Mouse (Mus musculus) Patski (cell line): ENCODE results near the gene Agbl4. TPM values are rescaled to one million over a fixed set of nuclear protein-coding genes. Genes with fewer than 3 reads are reported as not detected.

Experiments used
- ATAC-seq: fragments of 100-300 bp; one replicate; pipeline ENCODE4 v1.8.0; 2021
- CTCF ChIA-PET: fragments of 350-600 bp; sonication (Branson Sonifier 250); formaldehyde crosslinking; loops from one replicate; lab custom pipeline; 2022; ENCODE audit warnings: inconsistent platforms; lab: Charles Lee
- POLR2A ChIA-PET: fragments of 350-600 bp; sonication (Branson Sonifier 250); formaldehyde crosslinking; loops from one replicate; lab custom pipeline; 2022; ENCODE audit warnings: antibody characterized with exemption, inconsistent platforms; lab: Charles Lee
- DNase-seq: peaks from one replicate; pipeline ENCODE4 v3.0.0-alpha.2; 2011; ENCODE audit warnings: low read depth, low spot score
- H3K27me3 ChIP-seq: fragments of 371-371 bp; one replicate; pipeline ENCODE4 v1.5.1; 2021
- CTCF ChIP-seq: fragments of 100-300 bp; IDR thresholded peaks from one replicate; pipeline ENCODE4 v1.5.1; 2021
- in situ Hi-C: fragments of 300-500 bp; cut with MboI; formaldehyde crosslinking; loops from 3 replicates; pipeline ENCODE4 v1.11.1; 2018; ENCODE audit warnings: low pct_unique_long_range_greater_than_20kb, mixed read lengths
- polyA plus RNA-seq: library from polyadenylated mRNA; unstranded; gene quantifications from one replicate; pipeline ENCODE4 v1.2.3, GENCODE M21; 2021

Agbl4 gene
- 0.27 TPM for polyA plus RNA-seq

- DNase-seq (no peak), ATAC-seq (peak; percentile 47)
- ChIA-PET POLR2A (no interaction called here), CTCF (interaction anchor here (1.4 kb wide), 1 partner anchor 9 kb away, joined by 4 read pairs; no protein-coding TSS in a partner anchor)
- in situ Hi-C loops, result no loop called here
- H3K27me3 ChIP-seq, result peaks cover 3% of the 10 kb centered on the region
- TF ChIP-seq CTCF, result no peak
Observed at GRCm38 (mm10) chr4:110397618-110398045, at the start of gene Agbl4. TSS of gene Agbl4 (plus strand) at chr4:110397661.

GRCm38 (mm10) chr4:110350856-110351177 lies 46.6 kb upstream of the Agbl4 start:
- POLR2A ChIA-PET, result no interaction called here
- in situ Hi-C loops, result no loop called here
- ATAC-seq (no peak), DNase-seq (no peak)
- no peak for TF ChIP-seq CTCF
- CTCF ChIA-PET, result interaction anchor here (1.5 kb wide), 2 partner anchors 11 to 22 kb away, joined by 3 to 5 read pairs; no protein-coding TSS in a partner anchor
- peaks cover 14% of the 10 kb centered on the region for H3K27me3 ChIP-seq

GRCm38 (mm10) chr4:110351178-110352000 lies 46.1 kb upstream of the Agbl4 start, which contains the start of gene Elavl4:
TSS of gene Elavl4 (minus strand) at chr4:110351909.
- CTCF ChIA-PET, result interaction anchor here (1.5 kb wide), 2 partner anchors 11 to 21 kb away, joined by 3 to 5 read pairs; no protein-coding TSS in a partner anchor
- in situ Hi-C loops, result no loop called here
- DNase-seq, result no peak
- peak; percentile 60 for ATAC-seq
- POLR2A ChIA-PET, result no interaction called here
- TF ChIP-seq CTCF, result peak; percentile 85
- peaks cover 14% of the 10 kb centered on the region for H3K27me3 ChIP-seq

- peaks cover 14% of the 10 kb centered on the region for H3K27me3 ChIP-seq
- CTCF ChIA-PET, result interaction anchor here (1.5 kb wide), 1 partner anchor 21 kb away, joined by 3 read pairs; no protein-coding TSS in a partner anchor
- no peak for ATAC-seq
- in situ Hi-C loops, result no loop called here
- TF ChIP-seq CTCF, result no peak
- POLR2A ChIA-PET, result no interaction called here
- DNase-seq, result no peak
Observed at GRCm38 (mm10) chr4:110352001-110352369, 45.5 kb upstream of the Agbl4 start.

- TF ChIP-seq CTCF, result no peak
- ChIA-PET POLR2A (no interaction called here), CTCF (no interaction called here)
- in situ Hi-C loops, result no loop called here
- no peak for DNase-seq
- no peaks in the 10 kb centered on the region for H3K27me3 ChIP-seq
- ATAC-seq, result no peak
Observed at GRCm38 (mm10) chr4:110360568-110360967, 36.9 kb upstream of the Agbl4 start.

- CTCF ChIA-PET, result no interaction called here
- in situ Hi-C loops, result no loop called here
- ATAC-seq, result no peak
- H3K27me3 ChIP-seq, result peaks cover 3% of the 10 kb centered on the region
- no peak for TF ChIP-seq CTCF
- POLR2A ChIA-PET, result no interaction called here
- DNase-seq, result no peak
Observed at GRCm38 (mm10) chr4:110396221-110396620, 1.2 kb upstream of the Agbl4 start.

- no peaks in the 10 kb centered on the region for H3K27me3 ChIP-seq
- ChIA-PET CTCF (no interaction called here), POLR2A (no interaction called here)
- DNase-seq (no peak), ATAC-seq (no peak)
- in situ Hi-C loops, result no loop called here
- TF ChIP-seq CTCF, result no peak
Observed at GRCm38 (mm10) chr4:110420306-110420705, 22.8 kb downstream of the Agbl4 start.

- ATAC-seq (no peak), DNase-seq (no peak)
- in situ Hi-C loops, result no loop called here
- no peak for TF ChIP-seq CTCF
- ChIA-PET CTCF (no interaction called here), POLR2A (no interaction called here)
- peaks cover 3% of the 10 kb centered on the region for H3K27me3 ChIP-seq
Observed at GRCm38 (mm10) chr4:110427653-110428052, 30.2 kb downstream of the Agbl4 start.

- DNase-seq (no peak), ATAC-seq (no peak)
- ChIA-PET POLR2A (no interaction called here), CTCF (no interaction called here)
- no peaks in the 10 kb centered on the region for H3K27me3 ChIP-seq
- TF ChIP-seq CTCF, result peak; percentile 59
- in situ Hi-C loops, result loop anchor here (25.0 kb wide), 1 partner anchor 357 kb away; no protein-coding TSS in a partner anchor
Observed at GRCm38 (mm10) chr4:110494371-110494770, 96.9 kb downstream of the Agbl4 start.

- ChIA-PET POLR2A (no interaction called here), CTCF (no interaction called here)
- in situ Hi-C loops, result no loop called here
- no peak for TF ChIP-seq CTCF
- H3K27me3 ChIP-seq, result no peaks in the 10 kb centered on the region
- no peak for DNase-seq
- no peak for ATAC-seq
Observed at GRCm38 (mm10) chr4:110529804-110530203, 132.3 kb downstream of the Agbl4 start.

GRCm38 (mm10) chr4:110549223-110549622 lies 151.8 kb downstream of the Agbl4 start:
- no peak for ATAC-seq
- ChIA-PET POLR2A (no interaction called here), CTCF (no interaction called here)
- no peaks in the 10 kb centered on the region for H3K27me3 ChIP-seq
- no peak for TF ChIP-seq CTCF
- DNase-seq, result no peak
- in situ Hi-C loops, result no loop called here
